Mouse (Mus musculus): Measurements from ENCODE around the gene Dtx4. TPM values are rescaled to one million over a fixed set of nuclear protein-coding genes. Genes with fewer than 3 reads are reported as not detected.

Gene Dtx4
- total RNA-seq, 2 experiments from 2014 or later, result 10.1 to 14.1 TPM

DNA sequence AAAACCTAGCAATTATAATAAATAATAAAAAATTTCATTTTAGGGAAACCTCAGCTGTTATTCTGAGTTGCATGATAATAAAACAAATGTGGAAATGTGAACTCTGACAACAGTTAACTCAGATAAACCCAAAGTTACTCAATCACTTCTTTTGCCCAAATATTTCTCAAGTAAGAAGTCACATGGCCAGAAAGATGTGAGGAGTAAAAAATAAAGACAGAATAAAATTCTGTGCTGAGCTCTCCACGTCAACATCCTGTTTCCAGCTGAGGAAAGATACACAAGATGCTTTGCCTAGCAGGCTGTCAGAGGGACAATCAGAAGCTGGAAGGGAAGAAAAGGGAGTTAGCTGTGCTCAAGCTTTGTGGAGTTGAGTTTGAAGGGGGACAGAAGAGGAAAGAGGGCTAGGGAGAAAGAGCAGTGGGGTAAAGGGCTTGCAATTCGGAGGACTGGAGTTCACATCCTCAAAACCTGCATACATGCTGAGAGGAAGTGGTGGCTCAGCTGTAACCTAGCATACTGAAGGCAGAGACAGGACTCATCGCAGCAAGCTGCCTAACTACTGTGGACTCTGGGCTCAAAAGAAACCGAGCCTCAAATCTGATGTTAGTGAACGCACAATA lies 61.0 kb downstream of the Dtx4 start:
- no peak for DNase-seq
- intact Hi-C loops (cut with DNase I; ENCODE audit: low total_unique reads), result no loop called here

DNA sequence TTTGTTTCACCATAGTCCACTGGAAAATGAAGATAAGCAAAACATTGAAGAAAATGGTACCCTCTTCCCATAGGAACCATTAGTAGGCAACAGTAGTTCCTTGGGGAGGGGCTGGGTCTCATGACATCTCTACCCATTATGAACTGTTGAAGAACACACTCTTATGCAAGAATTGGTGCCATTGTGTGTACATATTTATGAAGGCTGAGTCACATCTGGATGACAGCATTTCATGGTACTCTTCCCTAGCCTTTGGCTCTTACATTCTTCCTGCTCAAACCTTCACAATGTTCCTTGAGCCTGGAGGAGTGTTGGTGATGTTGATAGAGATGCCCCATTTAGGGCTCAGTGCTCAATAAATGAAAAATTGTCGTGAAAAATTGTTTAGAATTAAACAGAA lies 61.7 kb downstream of the Dtx4 start:
- intact Hi-C loops (cut with DNase I; ENCODE audit: low total_unique reads), result no loop called here
- DNase-seq, result no peak

DNA sequence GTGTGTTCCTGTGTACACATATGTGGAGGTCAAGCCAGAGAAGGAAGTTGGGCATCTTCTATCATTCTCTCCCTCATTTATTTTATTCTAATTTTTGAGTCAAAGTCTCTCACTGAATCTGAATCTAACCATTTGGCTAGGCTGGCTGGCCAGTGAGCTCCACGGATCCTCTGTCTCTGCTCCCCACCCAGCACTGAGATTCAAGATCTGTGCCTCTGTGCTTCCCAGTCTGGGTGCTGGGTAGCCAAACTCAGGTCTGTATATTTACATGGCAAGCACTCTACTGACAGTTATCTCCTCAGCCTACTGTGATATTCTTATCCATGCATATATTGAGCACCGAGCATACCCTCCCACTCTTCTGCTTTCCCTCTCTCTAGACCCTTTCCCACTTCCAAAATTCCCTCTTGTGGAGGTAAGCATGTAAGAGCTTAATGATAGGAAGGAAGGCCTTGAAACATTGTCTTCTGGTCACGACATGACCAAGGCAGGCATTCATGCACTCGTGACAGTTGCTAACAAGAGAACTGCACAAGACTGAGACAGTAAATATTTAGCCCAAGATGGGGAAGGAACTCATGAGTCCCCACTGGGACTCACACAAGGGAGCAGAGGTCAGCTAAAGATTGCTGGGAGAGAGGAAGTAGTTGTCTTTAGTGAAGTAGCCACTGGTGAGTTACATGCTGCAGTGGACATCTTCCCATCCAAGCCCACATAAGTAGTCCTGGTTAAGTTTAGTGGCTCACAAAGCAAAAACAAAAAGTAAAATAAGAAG lies 65.3 kb downstream of the Dtx4 start:
- intact Hi-C loops (cut with DNase I; ENCODE audit: low total_unique reads), result no loop called here
- no peak for DNase-seq

DNA sequence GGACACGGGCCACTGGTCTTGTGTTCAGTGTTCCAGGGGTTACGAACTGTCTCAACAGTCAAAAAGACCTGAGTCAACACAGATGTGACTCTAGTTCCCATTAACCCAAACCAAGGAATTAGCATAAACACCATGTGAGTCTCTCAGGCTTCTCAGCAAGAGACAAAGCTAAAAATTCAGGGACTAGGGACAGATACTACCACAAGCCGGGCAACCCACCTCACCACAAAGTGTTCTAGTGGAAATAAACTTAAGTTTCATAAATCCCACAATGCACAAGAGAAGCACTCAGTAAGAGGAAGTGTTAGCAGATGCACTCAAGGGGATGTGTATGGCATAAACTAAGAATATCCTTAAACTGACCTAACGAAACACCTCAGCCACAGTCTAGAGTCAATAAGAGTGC lies 66.2 kb downstream of the Dtx4 start:
- intact Hi-C loops (cut with DNase I; ENCODE audit: low total_unique reads), result no loop called here

DNA sequence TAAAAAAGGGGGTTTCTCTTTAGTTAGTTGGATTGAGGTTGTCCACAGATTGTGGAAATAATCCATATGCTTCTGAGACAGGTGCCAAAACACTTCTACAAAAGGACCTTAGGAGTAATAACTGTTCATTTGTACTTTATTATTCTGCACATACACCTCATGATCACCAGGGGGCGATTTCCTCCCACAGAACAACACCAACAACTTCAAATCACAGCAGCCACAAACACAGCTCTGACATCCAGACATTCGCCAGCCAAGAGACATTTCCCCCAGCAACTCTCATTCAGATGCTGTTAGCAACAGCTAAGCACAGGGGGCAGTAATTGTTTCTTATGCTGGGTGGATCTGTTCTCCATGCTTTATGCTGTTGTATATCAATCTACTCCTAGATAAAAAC lies 68.2 kb downstream of the Dtx4 start:
- intact Hi-C loops (cut with DNase I; ENCODE audit: low total_unique reads), result no loop called here

More for the DNA sequence above, 66.2 kb downstream of the Dtx4 start:
- no peak for DNase-seq

DNA sequence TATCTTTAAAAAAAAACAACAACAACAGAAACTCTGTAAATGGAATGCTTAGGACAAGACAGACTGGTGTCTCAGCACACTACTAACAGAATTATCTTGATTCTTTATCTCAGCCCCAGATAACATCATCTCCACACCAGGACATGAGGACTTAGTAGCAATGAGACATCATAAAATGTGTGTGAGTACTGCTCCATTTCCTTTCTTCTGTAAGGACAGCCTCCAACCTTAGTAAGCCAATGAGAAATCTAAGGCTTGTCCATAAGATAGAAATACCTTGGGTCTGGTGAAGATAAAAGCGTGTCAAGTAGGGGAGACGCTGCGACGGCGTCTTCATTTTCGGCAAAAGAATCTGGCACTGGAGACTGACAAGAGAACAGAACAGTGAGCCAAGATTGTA lies 73.6 kb downstream of the Dtx4 start, which contains the start of gene Pfpl:
Pfpl (plus strand) TSS at position 301 of the 400 bp plus-strand sequence.
- intact Hi-C loops (cut with DNase I; ENCODE audit: low total_unique reads), result no loop called here
- DNase-seq, result no peak

More for the DNA sequence above, 68.2 kb downstream of the Dtx4 start:
- peak; percentile 26 for DNase-seq

DNA sequence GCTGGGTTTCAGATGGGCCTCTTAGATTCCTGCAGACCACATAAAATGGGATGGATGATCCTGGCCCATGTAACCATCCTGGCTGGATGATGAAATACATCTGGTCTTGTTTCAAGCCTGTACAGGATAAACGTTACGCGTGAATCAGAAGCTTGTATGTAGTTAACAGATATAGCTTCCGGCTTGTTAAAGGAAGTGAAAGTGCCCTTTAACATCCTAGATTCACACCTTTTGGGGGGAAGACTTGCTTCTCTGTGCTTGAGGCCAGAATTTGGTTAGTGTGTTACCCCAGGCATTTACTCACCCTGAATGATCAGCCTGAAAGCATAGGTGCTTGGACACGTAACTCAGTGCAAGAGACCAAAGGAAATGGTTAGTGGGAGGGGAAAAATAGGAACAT lies 74.2 kb downstream of the Dtx4 start:
- no peak for DNase-seq
- intact Hi-C loops (cut with DNase I; ENCODE audit: low total_unique reads), result no loop called here

DNA sequence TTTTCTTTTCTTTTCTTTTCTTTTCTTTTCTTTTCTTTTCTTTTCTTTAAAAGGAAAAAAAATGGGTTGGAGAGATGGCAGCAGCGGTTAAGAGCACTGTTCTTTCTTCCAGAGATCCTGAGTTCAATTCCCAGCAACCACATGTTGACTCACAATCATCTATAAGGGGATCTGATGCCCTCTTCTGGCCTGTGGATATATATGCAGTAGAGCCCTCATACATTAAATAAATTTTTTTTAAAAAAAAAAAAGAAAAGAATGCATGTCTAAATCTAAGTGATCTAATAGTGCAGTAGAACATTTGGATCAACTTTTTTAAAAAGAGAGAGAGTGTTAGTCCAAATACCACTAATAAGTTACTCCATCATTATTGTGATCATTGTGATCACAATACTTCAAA lies 79.6 kb downstream of the Dtx4 start:
- intact Hi-C loops (cut with DNase I; ENCODE audit: low total_unique reads), result no loop called here
- DNase-seq, result no peak

DNA sequence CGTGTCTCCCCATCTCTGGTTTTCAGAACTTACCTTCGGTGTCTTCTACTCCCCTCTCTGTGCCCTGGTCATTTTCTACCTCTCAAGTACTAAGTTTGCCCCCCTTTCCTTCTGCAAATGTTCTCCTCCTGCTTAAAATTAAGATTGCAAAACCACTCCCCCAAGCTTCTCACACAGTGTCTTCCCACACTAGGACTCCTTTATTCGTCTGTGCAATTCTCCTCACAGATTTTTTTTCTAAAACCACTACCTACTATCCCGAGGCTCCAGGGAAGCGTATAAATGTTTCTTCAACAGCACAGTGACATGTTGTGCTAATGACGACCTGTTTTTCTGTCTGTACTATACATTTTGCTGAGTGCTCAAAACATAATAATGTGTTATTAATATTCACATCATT lies 80.7 kb downstream of the Dtx4 start:
- intact Hi-C loops (cut with DNase I; ENCODE audit: low total_unique reads), result no loop called here
- no peak for DNase-seq

DNA sequence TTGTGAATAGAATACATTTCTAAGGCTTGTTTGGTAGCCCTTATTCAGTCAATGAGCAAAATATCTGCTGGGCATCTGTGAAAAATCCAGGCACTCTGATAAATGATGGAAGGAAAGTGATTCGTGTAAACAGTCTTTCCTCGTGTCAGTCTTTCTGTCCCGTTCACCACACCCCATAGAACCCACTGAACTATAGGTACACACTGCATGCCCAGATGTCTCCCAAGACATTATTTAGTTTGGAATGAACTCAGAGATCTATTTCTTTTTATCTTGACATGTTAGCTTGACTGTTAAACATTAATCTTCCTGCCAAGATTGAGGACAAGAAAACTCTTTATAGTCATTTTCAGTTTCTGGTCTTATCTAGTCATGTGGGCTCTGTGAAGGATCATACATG lies 82.9 kb downstream of the Dtx4 start:
- intact Hi-C loops (cut with DNase I; ENCODE audit: low total_unique reads), result no loop called here

DNA sequence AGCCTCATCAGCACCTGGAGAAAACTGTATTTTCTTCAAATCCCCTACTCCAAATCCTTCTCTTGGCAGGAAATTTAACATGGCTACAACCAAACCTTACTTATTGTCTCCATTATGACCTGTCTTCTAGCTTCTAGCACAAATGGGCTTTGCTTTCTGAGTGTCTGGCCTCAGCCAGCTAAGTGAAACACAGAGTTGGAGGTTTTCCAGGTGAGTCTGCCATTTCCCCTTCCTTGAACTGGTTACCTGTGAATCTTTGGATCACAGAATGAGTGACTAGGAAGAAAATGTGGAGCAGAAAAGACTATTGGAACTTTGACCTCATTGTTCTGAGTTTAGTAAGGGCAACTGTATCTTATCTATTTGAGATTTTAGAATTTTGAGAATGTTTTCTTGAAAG lies 83.9 kb downstream of the Dtx4 start, which contains the start of gene Olfr1441:
Olfr1441 (plus strand) TSS at position 73 of the 400 bp plus-strand sequence.
- intact Hi-C loops (cut with DNase I; ENCODE audit: low total_unique reads), result no loop called here

More for the DNA sequence above, 82.9 kb downstream of the Dtx4 start:
- DNase-seq, result no peak

More for the DNA sequence above, 83.9 kb downstream of the Dtx4 start, which contains the start of gene Olfr1441:
- DNase-seq, result no peak

Other genes starting within 250 kb of the Dtx4 start
- not detected for gene Olfr235, start 240.4 kb downstream of the Dtx4 start, total RNA-seq (2021)
- gene Olfr1434, start 221.6 kb downstream of the Dtx4 start, total RNA-seq (2021), result not detected
- gene Olfr1436, start 202.3 kb downstream of the Dtx4 start, total RNA-seq (2021), result not detected
- gene Olfr1437, start 176.4 kb downstream of the Dtx4 start, total RNA-seq (2021), result not detected
- not detected for gene Olfr1438-ps1, start 165.5 kb downstream of the Dtx4 start, total RNA-seq (2021)
- not detected for gene Olfr1440, start 114.2 kb downstream of the Dtx4 start, total RNA-seq (2021)
- not detected for gene Olfr1441, start 84.0 kb downstream of the Dtx4 start, total RNA-seq (2021)
- gene Pfpl, start 73.5 kb downstream of the Dtx4 start, total RNA-seq (2021), result not detected
- gene Mpeg1, start 40.7 kb downstream of the Dtx4 start, total RNA-seq (2021), result 1 to 10 TPM; 1.5 to 1.6 TPM
- 1 to 10 TPM; 3.9 to 5.5 TPM for gene Fam111a, start 44.3 kb upstream of the Dtx4 start, total RNA-seq (2021)
- gene Gm4952, start 98.5 kb upstream of the Dtx4 start, total RNA-seq (2021), result not detected
- gene Glyat, start 131.9 kb upstream of the Dtx4 start, total RNA-seq (2021), result under 1 TPM in 1 of 2 experiments, not detected in 1; 0.06 TPM
- not detected for gene Olfr1442, start 169.0 kb upstream of the Dtx4 start, total RNA-seq (2021)
- gene Olfr1443, start 176.7 kb upstream of the Dtx4 start, total RNA-seq (2021), result not detected
- not detected for gene Keg1, start 194.3 kb upstream of the Dtx4 start, total RNA-seq (2021)